Mouse (Mus musculus) ES-E14 (cell line): Measurements from ENCODE around the gene Notch2.

Experiments used
- CHD2 ChIP-seq: IDR thresholded peaks from 2 replicates; pipeline ENCODE4 v1.6.1; 2014; ENCODE audit warnings: mild to moderate bottlenecking, low read depth, low read length, inconsistent platforms
- HCFC1 ChIP-seq: IDR thresholded peaks from 2 replicates; pipeline ENCODE4 v1.6.1; 2012; ENCODE audit warnings: low read length, inconsistent platforms, borderline replicate concordance; ENCODE audit not compliant: insufficient read depth
- MAFK ChIP-seq: IDR thresholded peaks from 2 replicates; pipeline ENCODE4 v1.6.1; 2014; ENCODE audit warnings: mild to moderate bottlenecking, low read depth, low read length, inconsistent platforms; ENCODE audit not compliant: insufficient read depth
- ZC3H11A ChIP-seq: IDR thresholded peaks from 2 replicates; pipeline ENCODE4 v1.6.1; 2012; ENCODE audit warnings: low read depth, mild to moderate bottlenecking, inconsistent platforms, low read length, borderline replicate concordance
- ZNF384 ChIP-seq: IDR thresholded peaks from 2 replicates; pipeline ENCODE4 v1.6.1; 2012; ENCODE audit warnings: low read depth, low read length, inconsistent platforms

- TF ChIP-seq ZNF384: no peak
- TF ChIP-seq MAFK: no peak
- TF ChIP-seq CHD2: no peak
- no peak for TF ChIP-seq HCFC1
- no peak for TF ChIP-seq ZC3H11A
These were observed 15.0 kb upstream of the Notch2 start for GRCm38 (mm10) chr3:97998349-97998748.
